Mouse (Mus musculus): ENCODE results near the gene Commd7.

DNA sequence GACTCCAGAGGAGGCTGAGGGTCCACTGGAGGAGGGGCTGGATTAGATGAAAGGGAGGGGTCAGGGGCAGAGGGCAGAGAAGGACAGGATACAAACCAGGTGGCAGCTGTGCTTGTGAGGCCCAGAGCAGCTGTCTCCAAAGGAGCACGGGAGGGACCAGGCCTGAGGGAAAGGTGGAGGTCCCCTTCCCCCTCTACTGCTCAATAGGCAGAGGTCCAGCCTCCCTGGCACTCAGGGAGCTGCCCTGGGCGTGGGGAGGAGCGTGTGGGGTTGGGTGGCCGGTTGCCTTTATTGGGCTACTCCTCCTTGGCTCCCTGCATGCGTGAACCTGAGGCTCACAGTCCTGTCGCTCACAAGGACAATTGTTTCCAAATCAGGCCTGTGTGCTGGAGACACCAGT lies 57.0 kb downstream of the Commd7 start:
- no peak for TF ChIP-seq CTCF (IDR thresholded peaks at IDR 0.05; ENCODE audit: borderline replicate concordance, control insufficient read depth, extremely low read depth, insufficient read depth, low read length, poor library complexity)
- TF ChIP-seq POLR2A (IDR thresholded peaks at IDR 0.05; ENCODE audit: control insufficient read depth, extremely low read depth, insufficient read depth, low read length, poor library complexity), result no peak
